Mouse (Mus musculus): ENCODE data around the gene 1110051M20Rik.

DNA sequence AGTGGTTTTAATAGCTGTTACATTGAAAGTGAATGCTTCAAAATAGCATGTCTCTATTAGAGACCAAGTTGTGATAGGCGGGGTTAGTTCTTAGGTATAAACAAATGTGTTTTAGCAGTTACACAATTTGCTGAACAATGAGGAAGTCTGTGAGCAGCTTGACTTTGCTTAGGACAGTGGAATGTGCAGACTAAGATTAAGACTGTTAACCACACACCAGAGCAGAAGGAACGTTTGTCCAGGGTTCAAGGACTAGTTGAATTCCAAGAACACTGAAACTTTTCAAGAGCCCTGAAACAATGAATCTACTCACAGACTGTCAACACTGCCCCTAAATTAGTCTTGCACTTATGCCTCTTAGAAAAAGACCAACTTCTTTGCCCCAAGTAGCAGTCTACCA is 2.8 kb downstream of the 1110051M20Rik start:
- TF ChIP-seq NELFE (IDR thresholded peaks at IDR 0.05; ENCODE audit: low read depth, low read length) (no peak), ZNF384 (IDR thresholded peaks at IDR 0.05; ENCODE audit: low read depth, low read length) (no peak), TBP (conservative IDR thresholded peaks at IDR 0.05; ENCODE audit: low read depth, low read length) (no peak), ZC3H11A (IDR thresholded peaks at IDR 0.05; ENCODE audit: low read depth, low read length) (no peak), POLR2A (IDR thresholded peaks at IDR 0.05; ENCODE audit: low read depth, low read length) (no peak), CTCF (conservative IDR thresholded peaks at IDR 0.05 in 1 of 2, IDR thresholded peaks at IDR 0.05 in 1 of 2; ENCODE audit: low read depth in 2 of 2, low read length in 2 of 2) (no peak), E2F4 (IDR thresholded peaks at IDR 0.05; ENCODE audit: insufficient replicate concordance, low read depth, low read length) (no peak), ZKSCAN1 (IDR thresholded peaks at IDR 0.05; ENCODE audit: borderline replicate concordance, low read depth, low read length) (no peak), IRF4 (IDR thresholded peaks at IDR 0.05; ENCODE audit: low read depth, low read length) (no peak), NRF1 (IDR thresholded peaks at IDR 0.05; ENCODE audit: low read depth, low read length) (no peak), EP300 (IDR thresholded peaks at IDR 0.05; ENCODE audit: low read length) (no peak), USF1 (IDR thresholded peaks at IDR 0.05; ENCODE audit: low read depth, low read length) (no peak), KAT2A (IDR thresholded peaks at IDR 0.05; ENCODE audit: insufficient replicate concordance, low read length) (no peak), ELF1 (IDR thresholded peaks at IDR 0.05; ENCODE audit: low read depth, low read length) (no peak)
